8 mouse cellular contexts compared by ENCODE assay signal in the genomic region with DNA sequence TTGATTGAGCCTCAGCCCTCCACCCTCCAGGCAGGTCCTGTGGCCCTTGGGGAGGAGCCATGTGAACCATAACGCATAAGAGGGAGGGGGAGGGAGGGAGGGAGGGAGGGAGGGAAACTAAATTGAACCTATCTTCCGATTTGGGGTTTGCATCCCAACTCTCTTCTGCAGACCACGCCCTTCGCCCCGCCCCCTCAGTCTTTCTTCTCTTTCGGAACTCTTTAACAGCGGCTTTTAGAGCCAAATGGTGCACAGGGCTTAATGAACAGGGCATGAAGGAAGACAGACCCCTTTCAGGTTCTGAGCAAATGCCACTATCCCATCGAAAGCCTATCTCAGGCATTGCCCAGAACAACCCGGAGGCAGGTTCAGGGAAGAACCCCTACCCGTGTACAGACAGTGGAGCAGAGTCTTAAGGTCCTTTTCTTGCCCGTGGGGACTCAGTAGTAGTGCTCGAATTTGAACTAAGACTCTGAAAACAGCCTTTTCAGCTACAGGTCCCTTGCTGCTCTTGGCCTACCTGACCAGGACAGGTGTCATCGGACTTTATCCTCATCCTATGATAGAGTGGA. TPM values are rescaled to one million over a fixed set of nuclear protein-coding genes. Genes with fewer than 3 reads are reported as not detected.
DNase-seq lines count a peak whose midpoint lies in the region; ATAC-seq and TF ChIP-seq lines count a peak whose summit lies in the region.

No protein-coding gene starts in this region.

- ATAC-seq in forebrain, embryonic 13.5 days = peak; percentile 52
- ATAC-seq in limb, embryonic 14.5 days (ENCODE audit: low FRiP score, low read depth) = no peak

- no peak for TF ChIP-seq POLR2A in thymus, adult 2 months (IDR thresholded peaks at IDR 0.05; ENCODE audit: control insufficient read depth, extremely low read depth, insufficient read depth, low read length, poor library complexity)
- TF ChIP-seq POLR2A in limb, embryonic 14.5 days (IDR thresholded peaks at IDR 0.05; ENCODE audit: borderline replicate concordance, extremely low read depth, insufficient read depth, insufficient read length) = no peak

- H3K4me2 ChIP-seq in forebrain, embryonic 13.5 days = peak overlapping the region; percentile 86
- peak overlapping the region; percentile 49 for H3K4me2 ChIP-seq in limb, embryonic 14.5 days (replicated peaks; ENCODE audit: low read depth, low read length, severe bottlenecking)

- peaks cover 6% of the 10 kb centered on the region for H3K27me3 ChIP-seq in thymus, adult 2 months (ENCODE audit: control insufficient read depth, insufficient read depth, low read length)
- H3K27me3 ChIP-seq in forebrain, embryonic 13.5 days = no peaks in the 10 kb centered on the region
- peaks cover 32% of the 10 kb centered on the region for H3K27me3 ChIP-seq in limb, embryonic 14.5 days (ENCODE audit: control insufficient read depth, insufficient read depth, low read length)

- 3% methylated on average over 13 of the region's 13 CpGs for WGBS in thymus, adult 2 months
- under 1% methylated on average over 13 of the region's 13 CpGs for WGBS in forebrain, embryonic 13.5 days
- WGBS in limb, embryonic 14.5 days = 2% methylated on average over 12 of the region's 13 CpGs

- no peak for TF ChIP-seq CTCF in thymus, adult 2 months (IDR thresholded peaks at IDR 0.05; ENCODE audit: borderline replicate concordance, control insufficient read depth, extremely low read depth, insufficient read depth, low read length, poor library complexity)

- peak; percentile 22 for DNase-seq in thymus, adult 2 months
- no peak for DNase-seq in thymus, postnatal 25 days
- DNase-seq in limb, embryonic 14.5 days (ENCODE audit: low spot score) = no peak
- DNase-seq in neural tube, embryonic 10.5 days (ENCODE audit: extremely low spot score, low spot score) = peak; percentile 36
- DNase-seq in layer of hippocampus, adult 9-10 months (ENCODE audit: low spot score) = no peak
- no peak for DNase-seq in gastrocnemius, adult 8-10 months (ENCODE audit: low spot score in 2 of 2)
- DNase-seq in right cerebral cortex, adult 18-20 months = no peak

- H3K4me3 ChIP-seq in thymus, adult 2 months (ENCODE audit: control insufficient read depth, insufficient read depth, low read length) = no peak overlapping the region
- H3K4me3 ChIP-seq in forebrain, embryonic 13.5 days = peak overlapping the region; percentile 54
- peak overlapping the region; percentile 26 for H3K4me3 ChIP-seq in limb, embryonic 14.5 days (replicated peaks; ENCODE audit: low read length)

- no peaks in the 10 kb centered on the region for H3K9me3 ChIP-seq in forebrain, embryonic 13.5 days (replicated peaks)
- H3K9me3 ChIP-seq in limb, embryonic 14.5 days (ENCODE audit: control insufficient read depth, low read length) = no peaks in the 10 kb centered on the region

- no peak overlapping the region for H3K27ac ChIP-seq in thymus, adult 2 months (ENCODE audit: control insufficient read depth, insufficient read depth, low read length)
- peak overlapping the region; percentile 81 for H3K27ac ChIP-seq in forebrain, embryonic 13.5 days
- no peak overlapping the region for H3K27ac ChIP-seq in limb, embryonic 14.5 days (replicated peaks; ENCODE audit: low read depth, low read length)

- H3K36me3 ChIP-seq in thymus, adult 2 months (ENCODE audit: control insufficient read depth, insufficient read depth, low read length) = no peaks in the 10 kb centered on the region
- H3K36me3 ChIP-seq in forebrain, embryonic 13.5 days (ENCODE audit: poor library complexity, severe bottlenecking) = no peaks in the 10 kb centered on the region
- no peaks in the 10 kb centered on the region for H3K36me3 ChIP-seq in limb, embryonic 14.5 days (ENCODE audit: control insufficient read depth, insufficient read depth, low read length)

- H3K4me1 ChIP-seq in thymus, adult 2 months (replicated peaks; ENCODE audit: control insufficient read depth, insufficient read depth, low read length) = 0 out of 2 replicates have a peak, but pooled peaks cover 4% of the 10 kb centered on the region
- peaks cover 23% of the 10 kb centered on the region for H3K4me1 ChIP-seq in forebrain, embryonic 13.5 days
- H3K4me1 ChIP-seq in limb, embryonic 14.5 days (ENCODE audit: control insufficient read depth, insufficient read depth, low read length) = peaks cover 6% of the 10 kb centered on the region; the same call in 1 of the 2 replicates

- H3K9ac ChIP-seq in forebrain, embryonic 13.5 days = peak overlapping the region; percentile 83
- no peak overlapping the region for H3K9ac ChIP-seq in limb, embryonic 14.5 days (ENCODE audit: low read depth, low read length, severe bottlenecking)

RNA-seq across cellular contexts. Expression of gene Zfp663, which starts 0.6 kb away (rescaled TPM):
- polyA plus RNA-seq in thymus, adult 2 months (2012; rRNA removed) = not detected in 2 replicates
- polyA plus RNA-seq in forebrain, embryonic 13.5 days (2015; fragmentation: Nextera tagmentation; extraction: Ambion mirVana) = 5.7 and 6.1 TPM in 2 replicates
- polyA plus RNA-seq in limb, embryonic 14.5 days (2012; rRNA removed) = 0.46 and 0.49 TPM in 2 replicates
- 0.44 and 0.68 TPM in 2 replicates for polyA plus RNA-seq in limb, embryonic 14.5 days (2014; fragmentation: Nextera tagmentation; extraction: Ambion mirVana)
- total RNA-seq in gastrocnemius, adult 8-10 months (2022) = not detected

RNA-seq across cellular contexts. Expression of gene Zfp334, which starts 20.1 kb away (rescaled TPM):
- 0.23 and 0.31 TPM in 2 replicates for polyA plus RNA-seq in thymus, adult 2 months (2012; rRNA removed)
- polyA plus RNA-seq in forebrain, embryonic 13.5 days (2015; fragmentation: Nextera tagmentation; extraction: Ambion mirVana) = 13.6 and 15.5 TPM in 2 replicates
- 9.8 and 10.1 TPM in 2 replicates for polyA plus RNA-seq in limb, embryonic 14.5 days (2012; rRNA removed)
- polyA plus RNA-seq in limb, embryonic 14.5 days (2014; fragmentation: Nextera tagmentation; extraction: Ambion mirVana) = 8.6 and 10.8 TPM in 2 replicates
- 1 to 10 TPM; 1.9 to 2.4 (median 2.2) TPM for total RNA-seq in gastrocnemius, adult 8-10 months (2022)

RNA-seq across cellular contexts. Expression of gene Ocstamp, which starts 32.3 kb away (rescaled TPM):
- 0.37 and 0.44 TPM in 2 replicates for polyA plus RNA-seq in thymus, adult 2 months (2012; rRNA removed)
- polyA plus RNA-seq in forebrain, embryonic 13.5 days (2015; fragmentation: Nextera tagmentation; extraction: Ambion mirVana) = not detected in 2 replicates
- 0.18 and 0.23 TPM in 2 replicates for polyA plus RNA-seq in limb, embryonic 14.5 days (2012; rRNA removed)
- 0.10 and 0.28 TPM in 2 replicates for polyA plus RNA-seq in limb, embryonic 14.5 days (2014; fragmentation: Nextera tagmentation; extraction: Ambion mirVana)
- under 1 TPM in 2 of 4 experiments, not detected in 2; 0.07 to 0.13 TPM for total RNA-seq in gastrocnemius, adult 8-10 months (2022)

RNA-seq across cellular contexts. Expression of gene Elmo2, which starts 41.7 kb away (rescaled TPM):
- polyA plus RNA-seq in thymus, adult 2 months (2012; rRNA removed) = 95.0 and 106 TPM in 2 replicates
- polyA plus RNA-seq in forebrain, embryonic 13.5 days (2015; fragmentation: Nextera tagmentation; extraction: Ambion mirVana) = 90.5 and 101 TPM in 2 replicates
- 77.7 and 97.3 TPM in 2 replicates for polyA plus RNA-seq in limb, embryonic 14.5 days (2012; rRNA removed)
- 83.0 and 87.4 TPM in 2 replicates for polyA plus RNA-seq in limb, embryonic 14.5 days (2014; fragmentation: Nextera tagmentation; extraction: Ambion mirVana)
- total RNA-seq in gastrocnemius, adult 8-10 months (2022) = 10 to 100 TPM; 11.0 to 13.2 (median 11.7) TPM

Comparison
In these comparisons a context has a peak if more than half of its experiments do, and no peak if none do; other contexts are left out.
1. DNase-seq: peak in thymus, adult 2 months (single experiment) and neural tube, embryonic 10.5 days (single experiment); none in thymus, postnatal 25 days (single experiment), limb, embryonic 14.5 days (single experiment), layer of hippocampus, adult 9-10 months (single experiment), gastrocnemius, adult 8-10 months (0 of 2) and right cerebral cortex, adult 18-20 months (single experiment).